Mouse (Mus musculus): ENCODE data around the gene Smco4. TPM values are rescaled to one million over a fixed set of nuclear protein-coding genes. Genes with fewer than 3 reads are reported as not detected.

Smco4 gene
- total and polyA plus RNA-seq, 3 experiments, result 26.9 to 65.6 (median 49.6) TPM

DNA sequence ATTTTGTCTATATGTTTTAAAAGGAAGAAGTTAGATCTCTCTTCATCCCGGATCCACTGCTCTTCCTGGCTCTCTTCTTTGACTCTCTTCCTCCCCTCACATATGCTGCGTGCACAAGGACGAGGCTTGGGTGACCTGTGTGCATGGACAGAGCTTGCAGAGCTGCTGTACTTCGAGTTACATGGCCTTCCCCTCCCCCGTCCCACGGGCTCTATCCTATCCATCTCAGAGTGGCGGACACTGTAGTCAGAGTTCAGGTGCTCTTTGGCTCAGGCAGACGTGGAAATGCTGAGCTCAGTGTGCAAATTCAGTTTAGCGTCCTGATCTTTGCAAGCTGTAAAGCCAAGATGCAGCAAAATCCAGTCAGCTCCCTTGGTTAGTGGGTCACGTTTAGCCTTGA, 10.1 kb downstream of the Smco4 start:
- Histone ChIP-seq H3K36me3 (replicated peaks in 1 of 2; ENCODE audit: control insufficient read depth in 1 of 2, insufficient read depth in 1 of 2, low read length in 1 of 2) (peaks cover 19 to 77% of the 10 kb centered on the region in 2 experiments), H3K4me1 (ENCODE audit: control insufficient read depth in 1 of 2, insufficient read depth in 2 of 2) (peaks cover 30 to 89% of the 10 kb centered on the region in 2 experiments), H3K27ac (ENCODE audit: insufficient read depth, low read depth) (no peak overlapping the region), H3K4me3 (replicated peaks in 1 of 3; ENCODE audit: low read depth in 2 of 3, low read length in 2 of 3, poor library complexity in 1 of 3) (no peak overlapping the region), H3K79me2 (replicated peaks; ENCODE audit: control insufficient read depth, extremely low read depth, insufficient read depth, poor library complexity, severe bottlenecking) (peaks cover 32% of the 10 kb centered on the region), H3K4me2 (ENCODE audit: insufficient read depth, low read depth, poor library complexity, severe bottlenecking) (no peak overlapping the region), H3K9ac (ENCODE audit: insufficient read depth, low read depth) (no peak overlapping the region), H3K9me3 (replicated peaks; ENCODE audit: low read length) (no peaks in the 10 kb centered on the region), H3K27me3 (replicated peaks) (no peaks in the 10 kb centered on the region)
- TF ChIP-seq NRF1 (IDR thresholded peaks at IDR 0.05; ENCODE audit: low read depth, low read length) (no peak), JUND (conservative IDR thresholded peaks at IDR 0.05; ENCODE audit: low read depth, low read length) (no peak), CHD2 (IDR thresholded peaks at IDR 0.05; ENCODE audit: low read length) (0 out of 2 replicates have a peak, but pooled peaks have one; percentile 29)
- in situ Hi-C loops (cut with MboI; ENCODE audit: low pct_ligation_motif_present, low pct_unique_long_range_greater_than_20kb, low sequenced_read_pairs) (loop anchor here (5.0 kb wide), 1 partner anchor 179 kb away; no protein-coding TSS in a partner anchor), dilution Hi-C loops (cut with MboI; ENCODE audit: extremely low pct_ligation_motif_present, extremely low pct_unique_long_range_greater_than_20kb, low sequenced_read_pairs) (no loop called here)
- no peak for DNase-seq (ENCODE audit: extremely low read depth)

DNA sequence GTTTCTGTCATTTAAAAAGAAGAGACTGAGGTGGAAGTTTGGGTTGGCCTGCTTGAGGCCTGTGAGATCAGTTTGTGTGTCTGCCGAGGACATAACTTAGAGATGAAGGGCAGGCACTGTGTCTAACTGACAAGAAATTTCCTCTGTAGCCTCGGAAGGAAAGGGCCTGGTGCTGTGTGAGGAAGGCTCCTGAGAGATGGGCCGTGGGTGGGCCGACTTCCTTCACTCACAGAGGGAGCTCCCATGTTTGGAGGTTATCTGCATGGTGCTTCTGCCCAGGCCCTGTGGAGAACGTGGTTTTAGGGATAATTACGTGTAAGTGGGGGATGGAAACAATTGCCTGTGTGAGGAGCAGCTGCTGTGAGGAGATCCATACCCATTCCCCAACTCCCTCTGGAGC, 10.6 kb downstream of the Smco4 start:
- Histone ChIP-seq H3K9ac (ENCODE audit: insufficient read depth, low read depth) (no peak overlapping the region), H3K27ac (ENCODE audit: insufficient read depth, low read depth) (no peak overlapping the region), H3K4me2 (ENCODE audit: insufficient read depth, low read depth, poor library complexity, severe bottlenecking) (no peak overlapping the region), H3K79me2 (replicated peaks; ENCODE audit: control insufficient read depth, extremely low read depth, insufficient read depth, poor library complexity, severe bottlenecking) (peaks cover 32% of the 10 kb centered on the region), H3K4me1 (ENCODE audit: control insufficient read depth in 1 of 2, insufficient read depth in 2 of 2) (peaks cover 29 to 87% of the 10 kb centered on the region in 2 experiments), H3K9me3 (replicated peaks; ENCODE audit: low read length) (no peaks in the 10 kb centered on the region), H3K27me3 (replicated peaks) (no peaks in the 10 kb centered on the region), H3K36me3 (replicated peaks in 1 of 2; ENCODE audit: control insufficient read depth in 1 of 2, insufficient read depth in 1 of 2, low read length in 1 of 2) (peaks cover 19 to 80% of the 10 kb centered on the region in 2 experiments), H3K4me3 (replicated peaks in 1 of 3; ENCODE audit: low read depth in 2 of 3, low read length in 2 of 3, poor library complexity in 1 of 3) (no peak overlapping the region)
- in situ Hi-C loops (cut with MboI; ENCODE audit: low pct_ligation_motif_present, low pct_unique_long_range_greater_than_20kb, low sequenced_read_pairs) (loop anchor here (5.0 kb wide), 1 partner anchor 178 kb away; no protein-coding TSS in a partner anchor), dilution Hi-C loops (cut with MboI; ENCODE audit: extremely low pct_ligation_motif_present, extremely low pct_unique_long_range_greater_than_20kb, low sequenced_read_pairs) (no loop called here)
- no peak for TF ChIP-seq EP300 (IDR thresholded peaks at IDR 0.05; ENCODE audit: low read length)
- no peak for DNase-seq (ENCODE audit: extremely low read depth)

DNA sequence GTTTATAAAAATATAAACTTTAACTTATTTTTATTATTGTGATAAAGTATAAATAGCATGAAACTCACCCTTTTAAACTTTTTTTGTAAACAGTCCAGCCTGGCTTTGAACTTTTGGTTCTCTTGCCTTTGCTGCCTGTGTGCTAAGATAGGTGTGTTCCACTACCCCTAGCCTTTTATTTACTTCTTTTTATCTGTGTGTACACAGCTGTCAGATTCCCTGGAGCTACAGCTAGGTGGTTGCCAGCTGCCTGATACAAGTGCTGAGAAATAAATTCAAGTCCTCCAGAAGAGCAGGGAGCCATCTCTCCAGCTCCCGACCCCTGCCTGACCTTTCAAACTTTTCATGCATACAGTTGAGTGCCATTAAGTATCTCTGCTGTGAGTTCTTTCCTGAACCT, 12.1 kb downstream of the Smco4 start:
- dilution Hi-C loops (cut with MboI; ENCODE audit: extremely low pct_ligation_motif_present, extremely low pct_unique_long_range_greater_than_20kb, low sequenced_read_pairs) (no loop called here), in situ Hi-C loops (cut with MboI; ENCODE audit: low pct_ligation_motif_present, low pct_unique_long_range_greater_than_20kb, low sequenced_read_pairs) (no loop called here)
- Histone ChIP-seq H3K4me2 (ENCODE audit: insufficient read depth, low read depth, poor library complexity, severe bottlenecking) (no peak overlapping the region), H3K4me1 (ENCODE audit: control insufficient read depth in 1 of 2, insufficient read depth in 2 of 2) (peaks cover 26 to 87% of the 10 kb centered on the region in 2 experiments), H3K36me3 (replicated peaks in 1 of 2; ENCODE audit: control insufficient read depth in 1 of 2, insufficient read depth in 1 of 2, low read length in 1 of 2) (peaks cover 21 to 78% of the 10 kb centered on the region in 2 experiments), H3K27me3 (replicated peaks) (no peaks in the 10 kb centered on the region), H3K79me2 (replicated peaks; ENCODE audit: control insufficient read depth, extremely low read depth, insufficient read depth, poor library complexity, severe bottlenecking) (peaks cover 28% of the 10 kb centered on the region), H3K27ac (ENCODE audit: insufficient read depth, low read depth) (no peak overlapping the region), H3K9ac (ENCODE audit: insufficient read depth, low read depth) (no peak overlapping the region), H3K9me3 (replicated peaks; ENCODE audit: low read length) (no peaks in the 10 kb centered on the region), H3K4me3 (replicated peaks in 1 of 3; ENCODE audit: low read depth in 2 of 3, low read length in 2 of 3, poor library complexity in 1 of 3) (no peak overlapping the region)
- no peak for DNase-seq (ENCODE audit: extremely low read depth)
- TF ChIP-seq KAT2A (IDR thresholded peaks at IDR 0.05; ENCODE audit: insufficient replicate concordance, low read length) (no peak), ZMIZ1 (IDR thresholded peaks at IDR 0.05; ENCODE audit: low read depth, low read length) (no peak), BHLHE40 (IDR thresholded peaks at IDR 0.05; ENCODE audit: low read depth, low read length) (no peak), MEF2A (IDR thresholded peaks at IDR 0.05; ENCODE audit: borderline replicate concordance, low read depth, low read length) (no peak), MXI1 (IDR thresholded peaks at IDR 0.05; ENCODE audit: low read depth, low read length) (no peak), CTCF (conservative IDR thresholded peaks at IDR 0.05 in 1 of 2, IDR thresholded peaks at IDR 0.05 in 1 of 2; ENCODE audit: low read depth in 2 of 2, low read length in 2 of 2) (no peak), NELFE (IDR thresholded peaks at IDR 0.05; ENCODE audit: low read depth, low read length) (no peak), POLR2AphosphoS2 (IDR thresholded peaks at IDR 0.05; ENCODE audit: low read depth, low read length) (no peak), JUN (IDR thresholded peaks at IDR 0.05; ENCODE audit: insufficient read depth, low read depth, low read length) (no peak), UBTF (IDR thresholded peaks at IDR 0.05; ENCODE audit: low read depth, low read length) (no peak)
